Mouse (Mus musculus): ENCODE results near the gene Magi2.

DNA sequence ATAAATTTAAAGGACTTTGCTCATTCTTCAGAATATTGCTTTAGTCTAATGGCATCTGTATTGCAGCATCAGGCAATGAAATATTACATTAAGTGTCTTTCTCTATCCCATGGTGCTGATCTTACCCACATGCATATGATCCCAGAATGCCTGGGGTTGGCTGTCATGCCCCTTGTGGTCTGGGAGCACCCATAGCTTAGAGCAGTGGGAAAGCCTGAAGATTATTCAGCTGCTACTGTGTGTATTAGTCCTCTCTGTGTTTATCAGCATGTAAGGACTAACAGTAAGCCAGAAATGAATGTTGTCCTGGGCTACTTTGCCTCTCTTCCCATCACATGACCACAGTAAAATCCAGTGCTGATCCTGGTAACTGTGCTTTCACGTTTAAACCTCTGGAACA lies 1380.7 kb downstream of the Magi2 start:
- no peak for TF ChIP-seq POLR2A (IDR thresholded peaks at IDR 0.05; ENCODE audit: low read depth, low read length)
- TF ChIP-seq CTCF (IDR thresholded peaks at IDR 0.05; ENCODE audit: extremely low read depth, insufficient read length, insufficient replicate concordance, low read depth, low read length): no peak
